Mouse (Mus musculus): ENCODE measurements at regions not wholly inside any gene's neighbourhood (a gene's known extent, or its start where the extent isn't known, plus 50 kb on each side); places are given as distances from the start of the nearest gene placed in this dataset.
"Not testable (repeated sequence)": the region's sequence is repeated elsewhere in the genome, so short reads cannot be mapped to it uniquely, and the experiment has no call there.

GRCm38 (mm10) chr9:85932209-85932608 lies 90.0 kb downstream of the Tpbg start:
- no peaks in the 10 kb centered on the region for H3K9me3 ChIP-seq (replicated peaks; ENCODE audit: low read length)
- H3K4me1 ChIP-seq (ENCODE audit: control insufficient read depth in 1 of 2, insufficient read depth in 2 of 2) = no peaks in the 10 kb centered on the region
- no peak overlapping the region for H3K27ac ChIP-seq (ENCODE audit: insufficient read depth, low read depth)
- dilution Hi-C loops (cut with MboI; ENCODE audit: extremely low pct_ligation_motif_present, extremely low pct_unique_long_range_greater_than_20kb, low sequenced_read_pairs) (no loop called here), in situ Hi-C loops (cut with MboI; ENCODE audit: low pct_ligation_motif_present, low pct_unique_long_range_greater_than_20kb, low sequenced_read_pairs) (no loop called here)
- no peak overlapping the region for H3K9ac ChIP-seq (ENCODE audit: insufficient read depth, low read depth)
- no peak overlapping the region for H3K4me3 ChIP-seq (replicated peaks in 1 of 3; ENCODE audit: low read depth in 2 of 3, low read length in 2 of 3, poor library complexity in 1 of 3)
- no peak for DNase-seq (ENCODE audit: extremely low read depth)
- no peak overlapping the region for H3K4me2 ChIP-seq (ENCODE audit: insufficient read depth, low read depth, poor library complexity, severe bottlenecking)
- no peaks in the 10 kb centered on the region for H3K27me3 ChIP-seq (replicated peaks)
- H3K79me2 ChIP-seq (replicated peaks; ENCODE audit: control insufficient read depth, extremely low read depth, insufficient read depth, poor library complexity, severe bottlenecking) = no peaks in the 10 kb centered on the region
- TF ChIP-seq CHD1 (IDR thresholded peaks at IDR 0.05; ENCODE audit: low read depth, low read length) = no peak
- TF ChIP-seq ZMIZ1 (IDR thresholded peaks at IDR 0.05; ENCODE audit: low read depth, low read length) = no peak
- TF ChIP-seq NELFE (IDR thresholded peaks at IDR 0.05; ENCODE audit: low read depth, low read length) = no peak
- no peak for TF ChIP-seq BHLHE40 (IDR thresholded peaks at IDR 0.05; ENCODE audit: low read depth, low read length)
- TF ChIP-seq ELF1 (IDR thresholded peaks at IDR 0.05; ENCODE audit: low read depth, low read length) = no peak
- no peak for TF ChIP-seq TCF12 (IDR thresholded peaks at IDR 0.05; ENCODE audit: low read depth, low read length)
- no peak for TF ChIP-seq ZNF384 (IDR thresholded peaks at IDR 0.05; ENCODE audit: low read depth, low read length)
- TF ChIP-seq POLR2AphosphoS2 (IDR thresholded peaks at IDR 0.05; ENCODE audit: low read depth, low read length) = no peak
- no peak for TF ChIP-seq ZKSCAN1 (IDR thresholded peaks at IDR 0.05; ENCODE audit: borderline replicate concordance, low read depth, low read length)
- TF ChIP-seq EP300 (IDR thresholded peaks at IDR 0.05; ENCODE audit: low read length) = no peak
- TF ChIP-seq MYC (IDR thresholded peaks at IDR 0.05; ENCODE audit: low read depth, low read length) = no peak
- no peak for TF ChIP-seq GABPA (IDR thresholded peaks at IDR 0.05; ENCODE audit: insufficient replicate concordance, low read depth, low read length)
- TF ChIP-seq ZC3H11A (IDR thresholded peaks at IDR 0.05; ENCODE audit: low read depth, low read length) = no peak
- TF ChIP-seq MEF2A (IDR thresholded peaks at IDR 0.05; ENCODE audit: borderline replicate concordance, low read depth, low read length) = no peak
- TF ChIP-seq NRF1 (IDR thresholded peaks at IDR 0.05; ENCODE audit: low read depth, low read length) = no peak
- TF ChIP-seq KAT2A (IDR thresholded peaks at IDR 0.05; ENCODE audit: insufficient replicate concordance, low read length) = no peak
- H3K36me3 ChIP-seq (replicated peaks in 1 of 2; ENCODE audit: control insufficient read depth in 1 of 2, insufficient read depth in 1 of 2, low read length in 1 of 2) = no peaks in the 10 kb centered on the region

- TF ChIP-seq NRF1 (IDR thresholded peaks at IDR 0.05; ENCODE audit: low read depth, low read length) (peak; percentile 80), KAT2A (IDR thresholded peaks at IDR 0.05; ENCODE audit: insufficient replicate concordance, low read length) (0 out of 2 replicates have a peak, but pooled peaks have one; percentile 16), RCOR1 (conservative IDR thresholded peaks at IDR 0.05; ENCODE audit: low read depth, low read length) (0 out of 2 replicates have a peak, but pooled peaks have one; percentile 14), POLR2AphosphoS2 (IDR thresholded peaks at IDR 0.05; ENCODE audit: low read depth, low read length) (peak; percentile 89), TCF12 (IDR thresholded peaks at IDR 0.05; ENCODE audit: low read depth, low read length) (peak; percentile 86), POLR2A (IDR thresholded peaks at IDR 0.05; ENCODE audit: low read depth, low read length) (peak; percentile 95), MAX (IDR thresholded peaks at IDR 0.05; ENCODE audit: low read length) (0 out of 2 replicates have a peak, but pooled peaks have one; percentile 15), ELF1 (IDR thresholded peaks at IDR 0.05; ENCODE audit: low read depth, low read length) (peak; percentile 72; the same call in 1 of the 2 replicates), SIN3A (IDR thresholded peaks at IDR 0.05; ENCODE audit: low read length) (peak; percentile 51; the same call in 1 of the 2 replicates), HCFC1 (IDR thresholded peaks at IDR 0.05; ENCODE audit: low read depth, low read length) (peak; percentile 28; the same call in 1 of the 2 replicates), NELFE (IDR thresholded peaks at IDR 0.05; ENCODE audit: low read depth, low read length) (peak; percentile 90), TBP (conservative IDR thresholded peaks at IDR 0.05; ENCODE audit: low read depth, low read length) (peak; percentile 84), ZMIZ1 (IDR thresholded peaks at IDR 0.05; ENCODE audit: low read depth, low read length) (peak; percentile 89), BHLHE40 (IDR thresholded peaks at IDR 0.05; ENCODE audit: low read depth, low read length) (peak; percentile 21; the same call in 1 of the 2 replicates)
- H3K79me2 ChIP-seq (replicated peaks; ENCODE audit: control insufficient read depth, extremely low read depth, insufficient read depth, poor library complexity, severe bottlenecking) = peaks cover 20% of the 10 kb centered on the region
- H3K36me3 ChIP-seq (replicated peaks in 1 of 2; ENCODE audit: control insufficient read depth in 1 of 2, insufficient read depth in 1 of 2, low read length in 1 of 2) = peaks cover 17% of the 10 kb centered on the region in 2 experiments
- in situ Hi-C loops (cut with MboI; ENCODE audit: low pct_ligation_motif_present, low pct_unique_long_range_greater_than_20kb, low sequenced_read_pairs); H3K27ac ChIP-seq (ENCODE audit: insufficient read depth, low read depth); H3K27me3 ChIP-seq (replicated peaks); dilution Hi-C loops (cut with MboI; ENCODE audit: extremely low pct_ligation_motif_present, extremely low pct_unique_long_range_greater_than_20kb, low sequenced_read_pairs); H3K9me3 ChIP-seq (replicated peaks; ENCODE audit: low read length): not testable (repeated sequence)
- peaks cover 6 to 26% of the 10 kb centered on the region in 2 experiments for H3K4me1 ChIP-seq (ENCODE audit: control insufficient read depth in 1 of 2, insufficient read depth in 2 of 2)
- peak overlapping the region; percentile 94; the same call in 1 of the 2 replicates for H3K4me2 ChIP-seq (ENCODE audit: insufficient read depth, low read depth, poor library complexity, severe bottlenecking)
- H3K9ac ChIP-seq (ENCODE audit: insufficient read depth, low read depth) = peak overlapping the region; percentile 52
- H3K4me3 ChIP-seq (replicated peaks in 1 of 3; ENCODE audit: low read depth in 2 of 3, low read length in 2 of 3, poor library complexity in 1 of 3) = peak overlapping the region; percentile 42 to 65 (median 64)
- DNase-seq (ENCODE audit: extremely low read depth) = peak; percentile 80
These were observed 101.0 kb downstream of the Tpbg start for GRCm38 (mm10) chr9:85943066-85943684.
